Mouse (Mus musculus) myocyte (in vitro differentiated cells): Measurements from ENCODE around the gene Nom1.

Source experiments
- CEBPB ChIP-seq: IDR thresholded peaks from 2 replicates; pipeline ENCODE4 v1.6.1; 2011; ENCODE audit warnings: mild to moderate bottlenecking, moderate library complexity; ENCODE audit not compliant: poor library complexity, insufficient read depth, severe bottlenecking
- E2F4 ChIP-seq: IDR thresholded peaks from one replicate; pipeline ENCODE4 v1.6.1; 2011; ENCODE audit warnings: mild to moderate bottlenecking, control low read depth, moderate library complexity; ENCODE audit not compliant: insufficient read depth
- MAX ChIP-seq: IDR thresholded peaks from one replicate; pipeline ENCODE4 v1.6.1; 2011; ENCODE audit warnings: low read depth, mild to moderate bottlenecking, control low read depth
- MYOD1 ChIP-seq, 3 experiments: IDR thresholded peaks; one replicate each; pipeline ENCODE4 v1.6.1; 2011; ENCODE audit warnings: control low read depth in 2 of 3, low read depth in 2 of 3, mild to moderate bottlenecking in 2 of 3, moderate library complexity in 1 of 3; ENCODE audit not compliant: insufficient read length in 2 of 3, control insufficient read depth in 1 of 3
- MYOG ChIP-seq, 3 experiments: IDR thresholded peaks; one replicate each; pipeline ENCODE4 v1.6.1; 2011; ENCODE audit warnings: control low read depth in 2 of 3, low read depth in 2 of 3, mild to moderate bottlenecking in 2 of 3; ENCODE audit not compliant: insufficient read length in 2 of 3, control insufficient read depth in 1 of 3, insufficient read depth in 1 of 3
- POLR2A ChIP-seq: IDR thresholded peaks from one replicate; pipeline ENCODE4 v1.6.1; 2011; ENCODE audit warnings: low read depth, mild to moderate bottlenecking, control low read depth, moderate library complexity; ENCODE audit not compliant: insufficient read length
- POLR2AphosphoS2 ChIP-seq: IDR thresholded peaks from one replicate; pipeline ENCODE4 v1.6.1; 2011; ENCODE audit warnings: low read depth, control low read depth; ENCODE audit not compliant: insufficient read length
- REST ChIP-seq: IDR thresholded peaks from one replicate; pipeline ENCODE4 v1.6.1; 2011; ENCODE audit warnings: mild to moderate bottlenecking, control low read depth, moderate library complexity; ENCODE audit not compliant: insufficient read depth, insufficient read length
- SRF ChIP-seq: IDR thresholded peaks from one replicate; pipeline ENCODE4 v1.6.1; 2011; ENCODE audit warnings: low read depth; ENCODE audit not compliant: control insufficient read depth, insufficient read length
- TCF12 ChIP-seq: IDR thresholded peaks from one replicate; pipeline ENCODE4 v1.6.1; 2011; ENCODE audit warnings: mild to moderate bottlenecking, control low read depth; ENCODE audit not compliant: poor library complexity, insufficient read depth, severe bottlenecking
- TCF3 ChIP-seq: IDR thresholded peaks from one replicate; pipeline ENCODE4 v1.6.1; 2011; ENCODE audit warnings: low read depth, control low read depth; ENCODE audit not compliant: insufficient read length
- USF1 ChIP-seq: IDR thresholded peaks from one replicate; pipeline ENCODE4 v1.6.1; 2011; ENCODE audit warnings: low read depth, mild to moderate bottlenecking, control low read depth, moderate library complexity

GRCm38 (mm10) chr5:29413041-29413440 is 21.4 kb upstream of the Nom1 start:
- TF ChIP-seq SRF = no peak
- no peak for TF ChIP-seq MAX
- no peak for TF ChIP-seq MYOD1 (IDR thresholded peaks at IDR 0.05; ENCODE audit: control insufficient read depth in 1 of 3, insufficient read length in 2 of 3, low read depth in 2 of 3)
- no peak for TF ChIP-seq POLR2A
- TF ChIP-seq E2F4 = no peak
- TF ChIP-seq TCF12 = no peak
- no peak for TF ChIP-seq USF1
- TF ChIP-seq CEBPB = no peak
- TF ChIP-seq POLR2AphosphoS2 = no peak
- TF ChIP-seq MYOG (IDR thresholded peaks at IDR 0.05; ENCODE audit: control insufficient read depth in 1 of 3, insufficient read depth in 1 of 3, insufficient read length in 2 of 3, low read depth in 2 of 3) = no peak
- TF ChIP-seq TCF3 = no peak
- no peak for TF ChIP-seq REST
